In genomic region chr4:139490413-139491055, GRCm38 (mm10) we compare ENCODE assay signal across 9 mouse cellular contexts. TPM values are rescaled to one million over a fixed set of nuclear protein-coding genes. Genes with fewer than 3 reads are reported as not detected.
A peak's percentile ranks its signal among the peaks of the same experiment; 100 is the strongest.
DNase-seq lines count a peak whose midpoint lies in the region; ATAC-seq and TF ChIP-seq lines count a peak whose summit lies in the region.
"Had no signal": no experiment of that assay in that cellular context is flagged by ENCODE, and none has a peak within 500 bp of the region (broad histone marks: within the 10 kb centered on the region; RNA-seq: fewer than 3 reads in every experiment).

No protein-coding gene starts in this region.

- TF ChIP-seq CTCF in hindbrain, postnatal 0 days (IDR thresholded peaks at IDR 0.05; ENCODE audit: low read depth): no peak

- peak; percentile 22; the same call in 1 of the 2 replicates for ATAC-seq in hindbrain, postnatal 0 days
- ATAC-seq in hindbrain, embryonic 12.5 days (ENCODE audit: low FRiP score): no peak
- no peak for ATAC-seq in megakaryocyte, adult 5-6 weeks (ENCODE audit: poor library complexity, severe bottlenecking)

- no peak overlapping the region for H3K9ac ChIP-seq in hindbrain, postnatal 0 days (replicated peaks; ENCODE audit: low read length)
- H3K9ac ChIP-seq in hindbrain, embryonic 12.5 days: no peak overlapping the region
- H3K9ac ChIP-seq: midbrain, embryonic 12.5 days had no signal

- no peak overlapping the region for H3K4me3 ChIP-seq in hindbrain, postnatal 0 days (ENCODE audit: low read length)
- no peak overlapping the region for H3K4me3 ChIP-seq in hindbrain, embryonic 12.5 days
- H3K4me3 ChIP-seq: midbrain, embryonic 12.5 days had no signal

- H3K27ac ChIP-seq in hindbrain, postnatal 0 days: peak overlapping the region; percentile 74
- no peak overlapping the region for H3K27ac ChIP-seq in hindbrain, embryonic 12.5 days
- H3K27ac ChIP-seq: midbrain, embryonic 12.5 days had no signal

- no peaks in the 10 kb centered on the region for H3K9me3 ChIP-seq in hindbrain, postnatal 0 days (ENCODE audit: low read length)
- no peaks in the 10 kb centered on the region for H3K9me3 ChIP-seq in hindbrain, embryonic 12.5 days (replicated peaks)
- H3K9me3 ChIP-seq: midbrain, embryonic 12.5 days had no signal

- 51% methylated on average over 11 of the region's 11 CpGs for WGBS in hindbrain, postnatal 0 days
- 89% methylated on average over 11 of the region's 11 CpGs for WGBS in hindbrain, embryonic 12.5 days

- DNase-seq in hindbrain, postnatal 0 days (ENCODE audit: low spot score): peak; percentile 57
- DNase-seq in frontal cortex, postnatal 36 days (ENCODE audit: low spot score in 2 of 2): peak; percentile 41 to 45
- DNase-seq in layer of hippocampus, adult 18-20 months (ENCODE audit: low spot score in 2 of 2): peak; percentile 54 to 77
- peak; percentile 71 for DNase-seq in ovary, postnatal 36 days (ENCODE audit: low spot score)
- no peak for DNase-seq in thymus, postnatal 4 days
- no peak for DNase-seq in kidney, adult 18-20 months

- H3K4me2 ChIP-seq in hindbrain, postnatal 0 days (ENCODE audit: low read depth, low read length): no peak overlapping the region
- no peak overlapping the region for H3K4me2 ChIP-seq in hindbrain, embryonic 12.5 days (replicated peaks)
- H3K4me2 ChIP-seq: midbrain, embryonic 12.5 days had no signal

- H3K4me1 ChIP-seq in hindbrain, postnatal 0 days (ENCODE audit: insufficient read depth, low read length): no peaks in the 10 kb centered on the region
- H3K4me1 ChIP-seq in hindbrain, embryonic 12.5 days: peaks cover 5% of the 10 kb centered on the region; the same call in 1 of the 2 replicates

- H3K36me3 ChIP-seq in hindbrain, postnatal 0 days (ENCODE audit: insufficient read depth, low read length): peaks cover 27% of the 10 kb centered on the region
- H3K36me3 ChIP-seq in hindbrain, embryonic 12.5 days: peaks cover 62% of the 10 kb centered on the region

- no peaks in the 10 kb centered on the region for H3K27me3 ChIP-seq in hindbrain, postnatal 0 days (ENCODE audit: insufficient read depth, low read length)
- H3K27me3 ChIP-seq in hindbrain, embryonic 12.5 days: no peaks in the 10 kb centered on the region
- H3K27me3 ChIP-seq: midbrain, embryonic 12.5 days had no signal

RNA-seq across cellular contexts. Expression of gene Iffo2, which starts 39.8 kb away (rescaled TPM):
- 14.4 and 14.5 TPM in 2 replicates for total RNA-seq in hindbrain, postnatal 0 days (2014; rRNA removed)
- polyA plus RNA-seq in hindbrain, postnatal 0 days (2015; fragmentation: Nextera tagmentation; extraction: Ambion mirVana): 5.9 and 6.8 TPM in 2 replicates
- polyA plus RNA-seq in hindbrain, embryonic 12.5 days (2016; fragmentation: Nextera tagmentation; extraction: Ambion mirVana): 5.7 and 5.8 TPM in 2 replicates
- 10 to 100 TPM; 18.6 to 19.2 TPM for total RNA-seq in layer of hippocampus, adult 18-20 months (2021)
- total RNA-seq in megakaryocyte, adult 5-6 weeks (2015): 0.83 and 1.6 TPM in 2 replicates
- 2.1 and 2.7 TPM in 2 replicates for total RNA-seq in megakaryocyte, adult 5-6 weeks (2017)

Comparison
In these comparisons a context has a peak if more than half of its experiments do, and no peak if none do; other contexts are left out.
1. DNase-seq: peak in hindbrain, postnatal 0 days (single experiment), frontal cortex, postnatal 36 days (2 of 2), layer of hippocampus, adult 18-20 months (2 of 2) and ovary, postnatal 36 days (single experiment); none in thymus, postnatal 4 days (single experiment) and kidney, adult 18-20 months (single experiment).